Mouse (Mus musculus): ENCODE measurements at regions not wholly inside any gene's neighbourhood (a gene's known extent, or its start where the extent isn't known, plus 50 kb on each side); places are given as distances from the start of the nearest gene placed in this dataset.
A peak's percentile ranks its signal among the peaks of the same experiment; 100 is the strongest.

DNA sequence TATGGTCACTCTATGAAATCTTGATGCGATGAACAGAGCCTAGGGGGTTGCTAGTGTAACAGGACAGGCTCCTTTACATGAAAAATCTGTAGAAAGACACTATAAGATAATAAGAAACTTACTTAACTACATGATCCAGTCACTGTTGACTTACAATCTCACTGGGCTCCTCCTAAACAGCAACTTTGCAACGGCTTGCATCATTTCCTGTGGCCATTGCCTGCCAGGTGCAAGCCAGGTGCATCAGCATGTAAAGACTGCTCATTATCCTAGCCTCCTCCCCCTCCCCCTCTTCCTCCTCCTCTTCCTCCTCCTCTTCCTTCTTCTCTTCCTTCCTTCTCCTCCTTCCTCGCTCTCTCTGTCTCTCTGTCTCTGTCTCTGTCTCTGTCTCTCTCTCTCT lies 352.5 kb downstream of the Nuak1 start:
- TF ChIP-seq E2F4 (IDR thresholded peaks at IDR 0.05; ENCODE audit: insufficient read depth), result no peak
- no peak for TF ChIP-seq REST (IDR thresholded peaks at IDR 0.05; ENCODE audit: insufficient read depth, insufficient read length)
- TF ChIP-seq SRF (IDR thresholded peaks at IDR 0.05; ENCODE audit: control insufficient read depth, insufficient read length, low read depth), result no peak
- peak; percentile 78; the same call in 1 of the 2 replicates for TF ChIP-seq CEBPB (IDR thresholded peaks at IDR 0.05; ENCODE audit: insufficient read depth, poor library complexity, severe bottlenecking)
- peak; percentile 18 for TF ChIP-seq TCF12 (IDR thresholded peaks at IDR 0.05; ENCODE audit: insufficient read depth, poor library complexity, severe bottlenecking)
- no peak for TF ChIP-seq POLR2A (IDR thresholded peaks at IDR 0.05; ENCODE audit: insufficient read length, low read depth)
- TF ChIP-seq USF1 (IDR thresholded peaks at IDR 0.05; ENCODE audit: low read depth), result no peak
- no peak for TF ChIP-seq MAX (IDR thresholded peaks at IDR 0.05; ENCODE audit: low read depth)
- TF ChIP-seq POLR2AphosphoS2 (IDR thresholded peaks at IDR 0.05; ENCODE audit: insufficient read length, low read depth), result no peak
- peak; percentile 24 for TF ChIP-seq TCF3 (IDR thresholded peaks at IDR 0.05; ENCODE audit: insufficient read length, low read depth)
- TF ChIP-seq MYOD1 (IDR thresholded peaks at IDR 0.05; ENCODE audit: control insufficient read depth in 1 of 3, insufficient read length in 2 of 3, low read depth in 2 of 3), result peak in 2 of 3 experiments; percentile 44 to 73
- peak in 1 of 3 experiments; percentile 76 for TF ChIP-seq MYOG (IDR thresholded peaks at IDR 0.05; ENCODE audit: control insufficient read depth in 1 of 3, insufficient read depth in 1 of 3, insufficient read length in 2 of 3, low read depth in 2 of 3)
- H3K27me3 ChIP-seq (ENCODE audit: control insufficient read depth, insufficient read depth, insufficient read length), result no peaks in the 10 kb centered on the region
- no peaks in the 10 kb centered on the region for H3K79me2 ChIP-seq (ENCODE audit: control insufficient read depth, insufficient read depth)
- no peak overlapping the region for H3K4me3 ChIP-seq
- H3K36me3 ChIP-seq (ENCODE audit: control insufficient read depth, insufficient read depth), result no peaks in the 10 kb centered on the region
- H3ac ChIP-seq (ENCODE audit: control insufficient read depth, insufficient read length), result no peak overlapping the region
- H3K4me2 ChIP-seq (ENCODE audit: low read depth), result peak overlapping the region; percentile 48

DNA sequence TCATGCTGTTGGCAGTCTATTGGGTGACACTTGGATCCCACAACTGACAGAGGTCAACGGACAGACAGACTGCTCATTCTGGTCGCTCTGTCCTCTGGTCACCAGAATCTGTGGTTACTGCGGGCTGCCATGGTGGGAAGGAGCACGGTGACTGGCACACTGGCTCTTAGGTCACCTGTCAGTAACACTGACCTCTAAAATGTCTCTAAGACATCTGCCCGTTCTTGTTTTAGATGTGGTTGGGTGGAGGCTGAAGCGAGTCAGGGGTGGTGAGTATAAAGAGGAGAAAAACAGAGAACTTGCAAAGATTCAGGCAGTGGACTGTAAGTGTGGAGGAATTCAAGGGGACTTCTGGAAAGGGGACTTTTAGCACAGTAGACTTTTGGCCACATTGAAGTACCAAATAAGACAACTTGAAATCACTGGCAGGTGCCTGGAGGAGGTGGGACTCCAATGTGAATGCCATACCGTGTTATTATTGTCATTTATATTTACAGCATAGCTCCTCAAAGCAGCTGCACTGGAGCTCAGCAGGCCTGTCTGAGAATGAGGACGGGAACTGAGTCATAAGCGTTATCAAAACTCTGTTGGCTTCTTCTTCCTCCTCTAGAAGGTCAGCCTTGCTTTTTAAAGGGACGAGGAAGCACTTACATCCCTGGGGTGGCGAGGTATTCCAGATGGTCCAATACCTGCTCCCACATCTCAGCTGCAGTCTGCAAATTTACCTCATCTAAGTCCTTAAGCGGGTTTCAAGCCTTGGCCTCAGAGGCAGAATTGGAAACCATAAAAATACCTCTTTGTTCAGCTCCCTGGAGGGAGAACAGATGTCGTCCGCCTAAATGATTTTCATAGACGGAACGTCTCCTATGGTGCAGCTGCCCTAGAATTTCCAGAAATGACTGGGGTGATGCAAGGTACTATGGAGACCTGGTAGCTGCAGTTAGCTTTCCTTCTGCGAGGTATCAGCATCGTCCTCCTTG lies 351.3 kb downstream of the Nuak1 start:
- H3K36me3 ChIP-seq (ENCODE audit: control insufficient read depth, insufficient read depth), result no peaks in the 10 kb centered on the region
- TF ChIP-seq MYOG (IDR thresholded peaks at IDR 0.05; ENCODE audit: control insufficient read depth in 1 of 3, insufficient read depth in 1 of 3, insufficient read length in 2 of 3, low read depth in 2 of 3) (peak; percentile 31 to 84 (median 46)), MYOD1 (IDR thresholded peaks at IDR 0.05; ENCODE audit: control insufficient read depth in 1 of 3, insufficient read length in 2 of 3, low read depth in 2 of 3) (peak in 2 of 3 experiments; percentile 45 to 75), USF1 (IDR thresholded peaks at IDR 0.05; ENCODE audit: low read depth) (no peak), TCF3 (IDR thresholded peaks at IDR 0.05; ENCODE audit: insufficient read length, low read depth) (peak; percentile 39)
- no peaks in the 10 kb centered on the region for H3K79me2 ChIP-seq (ENCODE audit: control insufficient read depth, insufficient read depth)
- no peak overlapping the region for H3K4me3 ChIP-seq
- no peak overlapping the region for H3ac ChIP-seq (ENCODE audit: control insufficient read depth, insufficient read length)
- H3K27me3 ChIP-seq (ENCODE audit: control insufficient read depth, insufficient read depth, insufficient read length), result no peaks in the 10 kb centered on the region
- H3K4me2 ChIP-seq (ENCODE audit: low read depth), result peak overlapping the region; percentile 48

DNA sequence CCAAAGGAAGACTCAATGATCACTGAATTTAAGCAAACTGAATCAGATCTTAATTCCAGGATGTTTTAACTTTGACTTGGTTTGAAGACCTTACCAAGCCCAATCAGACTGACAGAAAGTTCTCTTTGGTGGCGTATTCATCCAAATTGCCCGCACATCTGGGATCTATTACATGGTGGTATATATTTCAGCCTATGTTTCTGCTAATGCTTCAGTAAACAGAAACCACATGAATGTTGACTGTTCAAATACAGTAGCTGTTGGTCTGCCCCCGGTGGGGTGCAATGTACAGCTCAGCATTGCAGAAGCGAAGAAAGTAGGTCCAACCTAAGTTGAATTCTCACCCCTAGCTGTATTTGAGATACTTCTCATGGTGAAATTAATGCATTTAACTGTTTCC lies 346.5 kb downstream of the Nuak1 start:
- no peak overlapping the region for H3ac ChIP-seq (ENCODE audit: control insufficient read depth, insufficient read length)
- no peaks in the 10 kb centered on the region for H3K27me3 ChIP-seq (ENCODE audit: control insufficient read depth, insufficient read depth, insufficient read length)
- no peak overlapping the region for H3K4me3 ChIP-seq
- no peaks in the 10 kb centered on the region for H3K36me3 ChIP-seq (ENCODE audit: control insufficient read depth, insufficient read depth)
- no peak overlapping the region for H3K4me2 ChIP-seq (ENCODE audit: low read depth)
- TF ChIP-seq POLR2A (IDR thresholded peaks at IDR 0.05; ENCODE audit: insufficient read length, low read depth) (no peak), MAX (IDR thresholded peaks at IDR 0.05; ENCODE audit: low read depth) (no peak)
- no peaks in the 10 kb centered on the region for H3K79me2 ChIP-seq (ENCODE audit: control insufficient read depth, insufficient read depth)

GRCm38 (mm10) chr10:84097196-84097595 lies 343.2 kb downstream of the Nuak1 start:
- Histone ChIP-seq H3ac (ENCODE audit: control insufficient read depth, insufficient read length) (no peak overlapping the region), H3K4me2 (ENCODE audit: low read depth) (no peak overlapping the region), H3K4me3 (no peak overlapping the region), H3K36me3 (ENCODE audit: control insufficient read depth, insufficient read depth) (no peaks in the 10 kb centered on the region), H3K27me3 (ENCODE audit: control insufficient read depth, insufficient read depth, insufficient read length) (no peaks in the 10 kb centered on the region), H3K79me2 (ENCODE audit: control insufficient read depth, insufficient read depth) (no peaks in the 10 kb centered on the region)
- TF ChIP-seq CEBPB (IDR thresholded peaks at IDR 0.05; ENCODE audit: insufficient read depth, poor library complexity, severe bottlenecking) (no peak), MAX (IDR thresholded peaks at IDR 0.05; ENCODE audit: low read depth) (no peak), MYOG (IDR thresholded peaks at IDR 0.05; ENCODE audit: control insufficient read depth in 1 of 3, insufficient read depth in 1 of 3, insufficient read length in 2 of 3, low read depth in 2 of 3) (no peak), POLR2AphosphoS2 (IDR thresholded peaks at IDR 0.05; ENCODE audit: insufficient read length, low read depth) (no peak)

- H3K27me3 ChIP-seq (ENCODE audit: control insufficient read depth, insufficient read depth, insufficient read length), result no peaks in the 10 kb centered on the region
- H3K79me2 ChIP-seq (ENCODE audit: control insufficient read depth, insufficient read depth), result no peaks in the 10 kb centered on the region
- no peaks in the 10 kb centered on the region for H3K36me3 ChIP-seq (ENCODE audit: control insufficient read depth, insufficient read depth)
- H3K4me3 ChIP-seq, result no peak overlapping the region
- TF ChIP-seq MYOG (IDR thresholded peaks at IDR 0.05; ENCODE audit: control insufficient read depth in 1 of 3, insufficient read depth in 1 of 3, insufficient read length in 2 of 3, low read depth in 2 of 3), result no peak
- no peak for TF ChIP-seq SRF (IDR thresholded peaks at IDR 0.05; ENCODE audit: control insufficient read depth, insufficient read length, low read depth)
- no peak for TF ChIP-seq TCF3 (IDR thresholded peaks at IDR 0.05; ENCODE audit: insufficient read length, low read depth)
- TF ChIP-seq USF1 (IDR thresholded peaks at IDR 0.05; ENCODE audit: low read depth), result no peak
- no peak for TF ChIP-seq REST (IDR thresholded peaks at IDR 0.05; ENCODE audit: insufficient read depth, insufficient read length)
- TF ChIP-seq TCF12 (IDR thresholded peaks at IDR 0.05; ENCODE audit: insufficient read depth, poor library complexity, severe bottlenecking), result no peak
- TF ChIP-seq POLR2A (IDR thresholded peaks at IDR 0.05; ENCODE audit: insufficient read length, low read depth), result no peak
- no peak for TF ChIP-seq MAX (IDR thresholded peaks at IDR 0.05; ENCODE audit: low read depth)
- no peak for TF ChIP-seq POLR2AphosphoS2 (IDR thresholded peaks at IDR 0.05; ENCODE audit: insufficient read length, low read depth)
- no peak for TF ChIP-seq CEBPB (IDR thresholded peaks at IDR 0.05; ENCODE audit: insufficient read depth, poor library complexity, severe bottlenecking)
- no peak for TF ChIP-seq MYOD1 (IDR thresholded peaks at IDR 0.05; ENCODE audit: control insufficient read depth in 1 of 3, insufficient read length in 2 of 3, low read depth in 2 of 3)
- TF ChIP-seq E2F4 (IDR thresholded peaks at IDR 0.05; ENCODE audit: insufficient read depth), result no peak
- H3ac ChIP-seq (ENCODE audit: control insufficient read depth, insufficient read length), result no peak overlapping the region
- no peak overlapping the region for H3K4me2 ChIP-seq (ENCODE audit: low read depth)
These were observed 336.4 kb downstream of the Nuak1 start for GRCm38 (mm10) chr10:84103985-84104384.
